Mouse (Mus musculus) cerebellum, adult 2 months (tissue): ENCODE results near the gene Gm26620.

Experiments
- CTCF ChIP-seq: fragments of 200-500 bp; IDR thresholded peaks from 2 replicates; pipeline ENCODE4 v1.5.1; 2011; ENCODE audit warnings: low read depth, mild to moderate bottlenecking, control low read depth, low read length, moderate library complexity, borderline replicate concordance; ENCODE audit not compliant: insufficient read depth
- POLR2A ChIP-seq: fragments of 200-500 bp; IDR thresholded peaks from 2 replicates; pipeline ENCODE4 v1.6.1; 2011; ENCODE audit warnings: low read length, control low read depth, borderline replicate concordance; ENCODE audit not compliant: insufficient read depth

- TF ChIP-seq POLR2A (no peak), CTCF (no peak)
These were observed 475 bp upstream of the Gm26620 start for GRCm38 (mm10) chr1:170884390-170884789.
